Mouse (Mus musculus) spleen, postnatal 36 days (tissue): ENCODE results near the gene Gramd4.
A peak's percentile ranks its signal among the peaks of the same experiment; 100 is the strongest.

Experiments
- DNase-seq, 2 experiments: peaks; one replicate each; pipeline ENCODE4 v3.0.0; 2022; ENCODE audit warnings: low spot score in 2 of 2, mixed read lengths in 1 of 2

Gramd4 gene

DNA sequence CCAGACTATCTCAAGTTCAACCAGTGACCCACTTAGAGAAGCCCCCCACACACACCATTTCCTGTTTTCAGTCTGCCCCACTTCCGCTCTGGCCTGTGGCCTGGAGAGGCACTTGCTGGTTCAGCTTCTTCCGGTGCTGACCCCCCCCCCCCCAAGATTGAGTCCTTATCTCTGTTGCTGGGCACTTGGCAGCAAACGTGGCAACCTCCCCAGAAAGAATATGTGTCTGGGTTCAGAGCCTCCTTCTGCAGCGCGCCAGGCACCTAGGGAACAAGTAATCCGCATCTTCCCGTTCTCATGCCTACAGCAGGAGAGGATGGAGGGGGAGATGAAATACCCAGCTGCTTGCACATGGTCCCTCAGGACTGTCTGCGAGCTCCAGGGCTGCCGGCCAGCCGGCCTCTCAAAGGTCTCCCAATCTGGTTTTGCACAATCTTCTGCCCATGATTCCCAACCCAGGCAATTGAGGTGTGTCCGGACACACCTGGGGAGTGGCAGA lies 124.5 kb downstream of the Gramd4 start:
- DNase-seq: peak; percentile 77 to 84

DNA sequence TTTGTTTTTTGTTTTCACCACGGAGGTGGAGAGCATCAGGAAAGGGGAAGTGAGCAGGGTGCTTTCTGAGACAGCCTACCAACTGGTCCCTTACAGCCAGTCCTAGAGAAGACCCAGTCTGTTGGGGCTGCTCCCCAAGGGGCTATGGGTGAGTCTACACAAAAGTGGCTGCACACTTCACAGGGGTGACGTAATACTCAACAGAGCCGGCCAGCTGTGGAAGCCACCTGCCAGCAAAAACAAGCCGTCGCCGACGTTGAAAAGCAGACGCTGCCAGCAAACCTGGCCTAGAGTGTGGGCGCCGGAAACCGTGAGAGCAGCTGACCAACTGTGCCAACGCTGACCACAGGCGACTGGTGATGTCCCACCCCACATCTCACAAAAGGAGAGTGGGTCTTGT lies 125.2 kb downstream of the Gramd4 start:
- peak; percentile 95 for DNase-seq

DNA sequence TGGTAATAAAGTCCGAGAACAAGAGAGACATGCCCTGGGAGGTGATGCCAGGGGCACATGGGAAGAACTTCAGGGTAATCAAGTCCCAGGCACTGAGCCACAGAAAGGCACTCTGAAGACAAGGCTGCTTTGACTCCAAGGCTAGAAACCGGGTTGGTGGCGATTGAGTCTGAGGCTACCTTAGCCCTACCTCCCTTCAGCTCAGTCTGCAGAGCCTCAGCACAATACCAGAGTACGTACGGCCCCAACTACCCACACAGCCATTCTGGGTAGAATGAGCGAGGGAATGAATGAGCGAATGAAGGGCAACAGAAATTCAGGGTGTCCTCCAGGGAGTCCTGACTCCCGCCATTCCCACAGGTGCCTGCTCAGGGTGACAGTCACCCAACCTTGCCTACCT lies 126.0 kb downstream of the Gramd4 start:
- DNase-seq: no peak

DNA sequence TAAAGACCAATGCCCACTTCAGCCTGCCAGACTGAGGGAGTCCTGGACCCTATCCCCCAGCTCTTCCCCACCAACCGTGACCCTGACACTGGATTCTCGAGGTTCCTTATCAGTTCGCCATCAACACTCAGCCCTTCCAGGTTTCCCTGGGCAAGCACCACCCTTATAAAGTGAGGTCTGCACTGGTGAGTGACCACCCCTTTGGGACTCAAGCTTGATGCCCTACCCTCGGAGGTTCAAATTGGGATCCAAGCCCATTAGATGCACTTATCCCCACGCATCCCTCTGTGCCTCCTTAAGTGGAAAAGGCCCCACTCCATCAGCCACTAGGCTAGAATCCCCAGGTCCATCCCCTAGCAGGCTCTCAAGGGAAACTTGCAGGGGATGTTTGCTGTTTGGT lies 126.6 kb downstream of the Gramd4 start:
- no peak for DNase-seq

DNA sequence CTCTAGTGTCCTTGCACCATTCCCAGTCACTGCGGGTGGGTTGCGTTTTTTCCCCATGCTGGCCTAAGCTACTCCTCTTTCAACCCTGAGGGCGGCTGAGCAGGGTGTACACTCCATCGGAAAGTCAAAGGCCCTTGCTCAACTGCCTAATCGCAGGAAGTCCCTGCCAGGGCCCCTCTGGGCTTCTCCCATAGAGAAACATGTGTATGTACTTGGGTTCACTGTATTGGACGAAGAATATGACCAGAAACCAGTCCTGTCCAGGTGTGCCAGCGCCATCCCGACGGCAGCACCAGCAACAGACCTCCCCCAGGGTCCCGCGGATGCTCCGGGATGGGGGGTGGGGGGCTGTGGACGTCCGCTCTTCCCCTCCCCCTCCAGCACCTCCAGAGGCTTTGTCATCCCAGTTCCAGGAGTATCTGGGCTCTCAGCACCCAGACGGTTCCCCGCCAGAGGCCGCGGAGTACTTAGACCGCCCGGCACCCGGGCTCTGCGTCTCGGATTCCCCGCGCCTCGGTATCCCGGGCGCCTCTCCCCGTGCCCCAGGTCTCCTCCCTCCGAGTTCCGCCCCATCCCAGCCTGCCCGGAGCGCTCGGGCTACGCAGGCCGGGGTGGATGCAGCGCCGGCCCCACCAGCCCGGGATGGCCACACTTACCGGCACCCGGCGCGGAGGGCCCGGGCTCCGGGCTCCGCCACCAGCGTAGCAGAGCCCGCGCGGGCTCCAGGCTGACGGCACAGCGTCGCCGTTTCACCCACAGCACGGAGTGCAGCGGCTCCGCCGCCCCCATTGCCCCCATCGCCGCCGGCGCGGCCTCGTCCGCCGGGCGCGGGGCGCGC lies 127.6 kb downstream of the Gramd4 start:
- DNase-seq: peak; percentile 57 to 59

DNA sequence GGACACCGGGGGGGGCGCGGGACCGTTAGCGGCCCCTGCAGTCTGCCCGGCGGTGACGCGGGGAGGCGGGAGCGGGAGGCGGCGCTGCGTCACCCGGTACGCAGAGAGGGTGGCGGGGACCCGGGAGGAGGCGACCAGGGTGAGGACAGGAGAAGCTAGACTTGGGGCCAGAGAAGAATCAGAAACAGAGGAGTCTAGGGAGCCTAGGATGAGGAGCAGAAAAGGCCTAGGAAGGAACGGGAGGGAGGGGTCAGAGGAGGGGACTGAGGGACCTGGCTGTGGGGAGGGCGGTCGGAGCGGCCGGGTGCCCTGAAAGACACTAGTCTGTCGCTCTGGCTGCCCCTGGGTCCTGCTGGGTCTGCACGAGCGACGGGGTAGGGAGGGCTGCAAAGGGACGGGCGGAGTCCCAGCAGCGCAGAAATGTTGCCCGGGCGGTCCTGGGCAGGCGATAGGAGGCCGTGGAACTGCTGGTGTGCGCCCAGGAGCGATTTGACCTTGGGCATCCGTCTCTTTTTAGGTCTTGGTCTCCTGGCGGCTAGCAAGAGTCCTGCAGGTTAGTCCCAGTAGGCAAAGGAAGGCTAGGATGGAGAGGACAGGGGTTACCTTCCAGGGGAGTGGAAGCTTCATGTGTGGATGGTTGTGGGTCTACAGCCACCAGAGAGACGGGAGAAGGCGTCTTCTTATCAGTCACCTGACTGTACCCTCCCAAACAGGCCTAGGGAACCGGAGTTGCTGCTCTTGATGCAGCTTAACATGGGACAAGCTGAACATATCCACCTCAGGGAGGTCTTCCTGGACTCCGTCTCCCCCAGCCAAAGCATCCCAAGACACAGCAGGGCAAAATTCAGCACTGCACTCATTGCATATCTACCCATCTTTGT lies 128.4 kb downstream of the Gramd4 start, which contains the start of gene Cerk:
Gene Cerk (minus strand): TSS at position 453 of the 881 bp plus-strand sequence.
- peak; percentile 81 to 83 for DNase-seq

DNA sequence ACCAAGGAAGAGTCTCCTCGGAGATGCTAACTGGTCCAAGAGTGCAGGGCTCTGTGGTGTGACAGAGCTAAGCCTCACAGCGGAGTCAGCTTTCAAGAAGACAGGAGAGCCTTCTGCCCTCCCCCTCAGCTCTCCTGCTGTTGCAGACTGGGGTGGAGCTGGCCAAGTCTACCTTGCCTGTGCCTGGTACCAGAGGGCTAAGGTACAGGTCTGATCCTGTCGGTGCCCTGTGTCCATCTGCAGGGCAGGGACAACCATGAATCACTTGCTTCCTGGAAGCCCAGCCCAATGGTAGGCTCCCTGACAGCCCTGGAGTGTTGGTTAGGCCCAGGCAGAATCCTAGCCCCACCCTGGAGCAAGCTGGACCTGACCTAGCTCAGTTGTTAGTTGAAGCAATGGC lies 129.2 kb downstream of the Gramd4 start:
- DNase-seq: no peak
